Mouse (Mus musculus) lung, adult 2 months (tissue): Measurements from ENCODE around the gene Znhit3.

ENCODE experiments used
- CTCF ChIP-seq: fragments of 200-500 bp; IDR thresholded peaks from 2 replicates; pipeline ENCODE4 v1.5.1; 2011; ENCODE audit warnings: mild to moderate bottlenecking, low read length, control low read depth; ENCODE audit not compliant: insufficient read depth
- POLR2A ChIP-seq: fragments of 200-500 bp; IDR thresholded peaks from 2 replicates; pipeline ENCODE4 v1.6.1; 2011; ENCODE audit warnings: low read depth, mild to moderate bottlenecking, control low read depth, low read length, borderline replicate concordance; ENCODE audit errors: extremely low read depth

GRCm38 (mm10) chr11:84960291-84960690, 44.1 kb upstream of the Znhit3 start:
- TF ChIP-seq CTCF (no peak), POLR2A (no peak)
